Mouse (Mus musculus): ENCODE data around the gene Rsph9. TPM values are rescaled to one million over a fixed set of nuclear protein-coding genes. Genes with fewer than 3 reads are reported as not detected.

Gene Rsph9
- polyA plus RNA-seq (2012; rRNA removed), result 10.5 and 11.9 TPM in 2 replicates

GRCm38 (mm10) chr17:46143578-46144423, at the start of gene Rsph9:
Gene Rsph9, minus strand, starts transcription at chr17:46144216.
- DNase-seq, result no peak

GRCm38 (mm10) chr17:46188829-46189228, 44.8 kb upstream of the Rsph9 start:
- Histone ChIP-seq H3K4me3 (replicated peaks; ENCODE audit: insufficient read depth, low read depth, low read length) (no peak overlapping the region), H3K27me3 (ENCODE audit: control insufficient read depth, insufficient read depth, low read length) (no peaks in the 10 kb centered on the region; the same call in 1 of the 2 replicates), H3K4me1 (ENCODE audit: control insufficient read depth, insufficient read depth, low read length) (no peaks in the 10 kb centered on the region), H3K27ac (ENCODE audit: insufficient read depth, low read length) (no peak overlapping the region)
- 11% methylated on average over 2 of the region's 2 CpGs for WGBS
- DNase-seq, result peak in 1 of 2 experiments; percentile 13
- TF ChIP-seq POLR2A (IDR thresholded peaks at IDR 0.05; ENCODE audit: borderline replicate concordance, insufficient read depth, low read length) (no peak), CTCF (IDR thresholded peaks at IDR 0.05; ENCODE audit: borderline replicate concordance, insufficient read depth, low read depth, low read length) (no peak)

More at GRCm38 (mm10) chr17:46143578-46144423, at the start of gene Rsph9:
- H3K27me3 ChIP-seq (ENCODE audit: control insufficient read depth, insufficient read depth, low read length), result no peaks in the 10 kb centered on the region
- H3K4me3 ChIP-seq (replicated peaks; ENCODE audit: insufficient read depth, low read depth, low read length), result peak within 1 kb of the TSS; percentile 39
- H3K27ac ChIP-seq (ENCODE audit: insufficient read depth, low read length), result no peak within 1 kb of the TSS
- 21% methylated on average over 37 of the region's 37 CpGs for WGBS
- no peak for TF ChIP-seq CTCF (IDR thresholded peaks at IDR 0.05; ENCODE audit: borderline replicate concordance, insufficient read depth, low read depth, low read length)
- no peak for TF ChIP-seq POLR2A (IDR thresholded peaks at IDR 0.05; ENCODE audit: borderline replicate concordance, insufficient read depth, low read length)
- no peaks in the 10 kb centered on the region; the same call in 1 of the 2 replicates for H3K4me1 ChIP-seq (ENCODE audit: control insufficient read depth, insufficient read depth, low read length)

- WGBS, result 90% methylated on average over 4 of the region's 4 CpGs
- Histone ChIP-seq H3K27ac (ENCODE audit: insufficient read depth, low read length) (no peak overlapping the region), H3K27me3 (ENCODE audit: control insufficient read depth, insufficient read depth, low read length) (no peaks in the 10 kb centered on the region; the same call in 1 of the 2 replicates), H3K4me1 (ENCODE audit: control insufficient read depth, insufficient read depth, low read length) (no peaks in the 10 kb centered on the region), H3K4me3 (replicated peaks; ENCODE audit: insufficient read depth, low read depth, low read length) (no peak overlapping the region)
- TF ChIP-seq POLR2A (IDR thresholded peaks at IDR 0.05; ENCODE audit: borderline replicate concordance, insufficient read depth, low read length), result no peak
- TF ChIP-seq CTCF (IDR thresholded peaks at IDR 0.05; ENCODE audit: borderline replicate concordance, insufficient read depth, low read depth, low read length), result no peak
- no peak for DNase-seq
Observed at GRCm38 (mm10) chr17:46182273-46182672, 38.3 kb upstream of the Rsph9 start.

GRCm38 (mm10) chr17:46170538-46170937, 26.5 kb upstream of the Rsph9 start:
- Histone ChIP-seq H3K4me1 (ENCODE audit: control insufficient read depth, insufficient read depth, low read length) (peaks cover 5% of the 10 kb centered on the region), H3K27me3 (ENCODE audit: control insufficient read depth, insufficient read depth, low read length) (no peaks in the 10 kb centered on the region), H3K4me3 (replicated peaks; ENCODE audit: insufficient read depth, low read depth, low read length) (no peak overlapping the region), H3K27ac (ENCODE audit: insufficient read depth, low read length) (no peak overlapping the region)
- no peak for DNase-seq
- no peak for TF ChIP-seq POLR2A (IDR thresholded peaks at IDR 0.05; ENCODE audit: borderline replicate concordance, insufficient read depth, low read length)
- TF ChIP-seq CTCF (IDR thresholded peaks at IDR 0.05; ENCODE audit: borderline replicate concordance, insufficient read depth, low read depth, low read length), result peak; percentile 51; the same call in 1 of the 2 replicates
- 78% methylated on average over 3 of the region's 3 CpGs for WGBS

GRCm38 (mm10) chr17:46168768-46169167, 24.8 kb upstream of the Rsph9 start:
- peaks cover 8% of the 10 kb centered on the region for H3K4me1 ChIP-seq (ENCODE audit: control insufficient read depth, insufficient read depth, low read length)
- TF ChIP-seq POLR2A (IDR thresholded peaks at IDR 0.05; ENCODE audit: borderline replicate concordance, insufficient read depth, low read length) (no peak), CTCF (IDR thresholded peaks at IDR 0.05; ENCODE audit: borderline replicate concordance, insufficient read depth, low read depth, low read length) (no peak)
- no peak overlapping the region for H3K27ac ChIP-seq (ENCODE audit: insufficient read depth, low read length)
- no peaks in the 10 kb centered on the region for H3K27me3 ChIP-seq (ENCODE audit: control insufficient read depth, insufficient read depth, low read length)
- 64% methylated on average over 5 of the region's 5 CpGs for WGBS
- no peak for DNase-seq
- no peak overlapping the region for H3K4me3 ChIP-seq (replicated peaks; ENCODE audit: insufficient read depth, low read depth, low read length)

- no peak for DNase-seq
- Histone ChIP-seq H3K4me1 (ENCODE audit: control insufficient read depth, insufficient read depth, low read length) (peaks cover 9% of the 10 kb centered on the region), H3K27ac (ENCODE audit: insufficient read depth, low read length) (no peak overlapping the region), H3K4me3 (replicated peaks; ENCODE audit: insufficient read depth, low read depth, low read length) (no peak overlapping the region), H3K27me3 (ENCODE audit: control insufficient read depth, insufficient read depth, low read length) (no peaks in the 10 kb centered on the region)
- whole genome bisulfite sequencing, result 19% methylated on average over 5 of the region's 5 CpGs
- TF ChIP-seq POLR2A (IDR thresholded peaks at IDR 0.05; ENCODE audit: borderline replicate concordance, insufficient read depth, low read length) (no peak), CTCF (IDR thresholded peaks at IDR 0.05; ENCODE audit: borderline replicate concordance, insufficient read depth, low read depth, low read length) (no peak)
Observed at GRCm38 (mm10) chr17:46168318-46168717, 24.3 kb upstream of the Rsph9 start.

GRCm38 (mm10) chr17:46167014-46167413, 23.0 kb upstream of the Rsph9 start:
- Histone ChIP-seq H3K27ac (ENCODE audit: insufficient read depth, low read length) (no peak overlapping the region), H3K4me3 (replicated peaks; ENCODE audit: insufficient read depth, low read depth, low read length) (no peak overlapping the region), H3K27me3 (ENCODE audit: control insufficient read depth, insufficient read depth, low read length) (no peaks in the 10 kb centered on the region), H3K4me1 (ENCODE audit: control insufficient read depth, insufficient read depth, low read length) (peaks cover 14% of the 10 kb centered on the region)
- TF ChIP-seq CTCF (IDR thresholded peaks at IDR 0.05; ENCODE audit: borderline replicate concordance, insufficient read depth, low read depth, low read length) (peak; percentile 17; the same call in 1 of the 2 replicates), POLR2A (IDR thresholded peaks at IDR 0.05; ENCODE audit: borderline replicate concordance, insufficient read depth, low read length) (no peak)
- no peak for DNase-seq
- WGBS, result 39% methylated on average over 11 of the region's 11 CpGs

- no peak for DNase-seq
- no peak overlapping the region for H3K4me3 ChIP-seq (replicated peaks; ENCODE audit: insufficient read depth, low read depth, low read length)
- WGBS, result 27% methylated on average over 5 of the region's 5 CpGs
- H3K27ac ChIP-seq (ENCODE audit: insufficient read depth, low read length), result no peak overlapping the region
- no peaks in the 10 kb centered on the region for H3K27me3 ChIP-seq (ENCODE audit: control insufficient read depth, insufficient read depth, low read length)
- TF ChIP-seq POLR2A (IDR thresholded peaks at IDR 0.05; ENCODE audit: borderline replicate concordance, insufficient read depth, low read length) (no peak), CTCF (IDR thresholded peaks at IDR 0.05; ENCODE audit: borderline replicate concordance, insufficient read depth, low read depth, low read length) (no peak)
- peaks cover 18% of the 10 kb centered on the region for H3K4me1 ChIP-seq (ENCODE audit: control insufficient read depth, insufficient read depth, low read length)
Observed at GRCm38 (mm10) chr17:46166270-46166669, 22.3 kb upstream of the Rsph9 start.

Measured in cerebellum, adult 2 months (tissue).